Mouse (Mus musculus) lung, postnatal 4 days (tissue): ENCODE measurements at regions not wholly inside any gene's neighbourhood (a gene's known extent, or its start where the extent isn't known, plus 50 kb on each side); places are given as distances from the start of the nearest gene placed in this dataset.

Experiments
- DNase-seq, 2 experiments: peaks; one replicate each; pipeline ENCODE4 v3.0.0; 2021

GRCm38 (mm10) chr6:81733527-81733926 lies 189.9 kb upstream of the Gcfc2 start:
- no peak for DNase-seq

DNA sequence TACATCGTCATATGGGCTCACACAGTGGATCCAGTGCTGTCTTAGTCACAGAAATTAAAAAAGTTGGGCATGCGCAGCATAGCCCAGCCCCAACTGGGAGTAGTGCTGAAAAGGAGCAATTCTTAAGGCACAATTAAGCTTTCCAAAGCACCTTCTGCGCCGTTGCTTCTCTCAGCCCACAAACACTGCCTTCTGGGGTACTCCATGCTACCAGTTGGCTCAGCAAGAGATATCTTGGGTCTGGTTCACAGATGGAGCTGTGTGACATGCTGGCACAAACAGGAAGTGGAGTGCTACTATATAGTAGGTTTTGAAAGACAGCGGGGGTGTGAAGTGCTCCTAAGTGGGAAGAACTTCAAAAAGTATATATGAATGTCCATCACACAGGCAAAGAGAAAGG lies 185.0 kb upstream of the Gcfc2 start:
- no peak for DNase-seq

DNA sequence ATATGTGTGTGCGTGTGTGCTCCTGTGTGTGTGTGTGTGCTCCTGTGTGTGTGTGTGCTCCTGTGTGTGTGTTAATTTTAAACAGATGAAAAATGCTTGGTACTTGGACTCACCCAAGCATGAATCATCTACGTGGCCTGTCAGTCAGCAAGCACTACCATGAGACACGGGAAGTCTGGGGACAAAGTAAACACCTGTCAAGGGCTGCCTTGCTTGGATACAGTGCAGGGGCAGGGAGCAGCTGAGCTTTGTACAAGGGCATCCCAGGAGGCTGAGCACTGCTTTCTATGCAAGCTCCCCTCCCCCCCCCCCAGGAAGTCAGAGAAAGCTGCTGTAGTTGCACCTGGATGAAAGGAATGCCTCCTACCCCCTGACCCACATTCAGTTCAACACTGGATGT lies 173.8 kb upstream of the Gcfc2 start:
- no peak for DNase-seq

GRCm38 (mm10) chr6:81751631-81752030 lies 171.8 kb upstream of the Gcfc2 start:
- no peak for DNase-seq

GRCm38 (mm10) chr6:81756242-81756641 lies 167.2 kb upstream of the Gcfc2 start:
- no peak for DNase-seq

DNA sequence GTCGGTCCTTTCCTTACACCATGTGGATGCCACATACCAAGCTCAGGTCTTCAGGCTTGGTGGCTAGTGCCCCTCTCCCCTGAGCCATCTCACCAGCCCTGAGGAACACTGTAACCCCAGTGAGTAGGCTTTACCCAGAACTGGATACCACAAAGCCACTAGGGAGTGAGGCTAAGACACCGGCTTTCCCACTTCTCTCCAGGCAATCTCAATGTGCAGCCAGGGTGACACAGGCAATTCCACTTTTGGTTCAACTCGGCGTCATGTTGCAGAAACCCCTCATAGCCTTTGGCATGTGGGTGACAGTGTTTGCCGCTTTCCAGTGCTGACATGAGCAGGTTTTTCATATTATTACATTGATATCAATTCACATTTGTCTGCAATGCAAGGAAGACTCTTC lies 164.6 kb upstream of the Gcfc2 start:
- no peak for DNase-seq

DNA sequence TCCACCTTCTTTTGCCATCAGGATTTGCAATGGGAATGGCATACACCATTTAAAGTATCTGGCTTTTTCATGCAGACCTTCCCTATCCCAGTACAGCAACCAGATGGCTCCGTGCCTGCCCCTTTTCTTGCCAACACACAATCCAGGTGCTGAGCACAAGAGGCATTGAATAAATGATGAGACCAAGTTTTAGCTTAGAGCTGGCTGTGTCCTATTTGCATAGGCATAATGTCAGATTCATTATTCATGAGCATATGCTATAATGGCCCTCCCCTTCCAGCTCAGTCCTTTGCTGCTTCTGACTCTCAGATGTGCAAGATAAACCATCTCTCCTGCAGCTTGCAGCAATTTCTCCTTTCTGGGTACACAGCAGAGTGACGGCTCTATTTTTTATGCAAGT lies 163.3 kb upstream of the Gcfc2 start:
- DNase-seq, result no peak

DNA sequence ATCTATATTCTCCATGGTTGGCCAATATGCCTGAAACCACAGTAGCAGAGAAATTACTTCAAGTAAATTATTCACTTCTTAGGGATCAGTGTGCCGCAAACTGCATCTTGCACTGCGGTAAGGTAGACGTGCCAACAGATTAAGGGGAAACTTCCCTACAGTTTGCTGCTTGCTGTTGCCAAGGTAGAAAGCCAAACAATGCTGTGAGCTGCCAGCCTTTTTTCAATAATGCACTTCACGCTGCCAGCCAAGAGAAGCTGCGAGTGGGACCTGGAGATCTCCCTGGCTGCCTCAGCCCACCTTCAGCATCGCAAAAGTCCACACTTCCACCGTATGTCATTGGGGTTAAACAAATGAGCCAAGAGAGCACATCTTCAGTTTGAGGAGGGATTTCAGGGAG lies 157.6 kb upstream of the Gcfc2 start:
- DNase-seq, result peak; percentile 15 to 33

GRCm38 (mm10) chr6:81766800-81767199 lies 156.7 kb upstream of the Gcfc2 start:
- no peak for DNase-seq

DNA sequence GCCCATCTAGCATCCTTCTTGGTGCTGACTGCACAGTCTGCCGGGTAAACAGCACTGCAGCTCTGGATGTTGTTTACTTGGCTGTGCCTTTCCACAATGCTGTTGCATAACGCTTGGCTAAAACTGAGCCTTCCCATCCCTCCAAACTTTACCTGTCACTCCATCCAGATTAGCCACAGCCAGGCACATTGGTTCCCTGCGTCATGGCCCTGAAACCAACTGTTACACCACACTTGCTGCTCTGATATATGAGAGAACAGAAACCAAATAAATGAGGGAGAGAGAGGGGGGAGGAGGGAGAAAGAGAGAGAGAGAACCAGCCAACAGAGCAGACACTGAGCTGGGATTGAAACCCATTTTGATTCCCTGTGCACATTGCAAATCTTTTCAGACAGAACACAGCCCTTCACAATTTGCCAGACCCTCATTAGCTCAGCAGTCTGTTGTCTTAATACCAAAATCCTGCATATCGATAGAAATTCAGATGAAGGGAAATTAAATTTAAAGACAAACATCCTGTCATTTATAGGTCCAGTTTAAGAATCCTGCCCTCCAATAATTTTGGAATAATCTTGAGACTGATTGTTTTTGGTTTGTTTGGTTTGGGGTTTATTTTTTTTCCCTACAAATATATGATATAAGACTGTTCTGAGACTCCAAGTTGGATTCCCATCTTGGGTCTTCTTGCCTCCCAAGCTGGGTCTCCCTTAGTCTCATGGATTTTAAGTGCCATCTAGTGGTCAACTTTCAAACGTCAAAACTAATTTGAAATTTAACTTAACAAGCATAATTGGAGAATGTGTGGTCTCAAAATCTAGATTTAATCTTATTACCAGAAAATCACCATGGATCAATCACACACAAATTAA lies 154.6 kb upstream of the Gcfc2 start:
- DNase-seq, result no peak

- DNase-seq, result no peak
Observed at GRCm38 (mm10) chr6:81770301-81770700, 153.2 kb upstream of the Gcfc2 start.

DNA sequence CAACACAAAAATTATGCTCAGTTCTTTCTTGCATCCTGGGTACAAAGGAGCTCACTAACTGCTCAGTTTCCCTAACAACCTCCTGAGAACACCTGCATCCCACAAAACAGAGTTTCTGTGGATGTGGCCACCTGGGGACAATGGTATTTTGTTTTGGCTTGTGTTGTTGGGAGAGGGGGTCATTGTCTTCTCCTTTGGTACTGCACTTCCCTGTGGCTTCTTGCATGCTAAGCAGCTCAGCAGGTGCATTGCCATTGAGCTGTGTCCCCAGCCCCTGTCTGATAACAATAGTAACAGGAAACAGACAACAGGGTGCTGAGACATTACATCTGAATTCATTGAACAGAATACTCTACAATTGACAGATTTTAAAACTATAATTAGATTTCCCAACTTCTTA lies 151.6 kb upstream of the Gcfc2 start:
- DNase-seq, result no peak

DNA sequence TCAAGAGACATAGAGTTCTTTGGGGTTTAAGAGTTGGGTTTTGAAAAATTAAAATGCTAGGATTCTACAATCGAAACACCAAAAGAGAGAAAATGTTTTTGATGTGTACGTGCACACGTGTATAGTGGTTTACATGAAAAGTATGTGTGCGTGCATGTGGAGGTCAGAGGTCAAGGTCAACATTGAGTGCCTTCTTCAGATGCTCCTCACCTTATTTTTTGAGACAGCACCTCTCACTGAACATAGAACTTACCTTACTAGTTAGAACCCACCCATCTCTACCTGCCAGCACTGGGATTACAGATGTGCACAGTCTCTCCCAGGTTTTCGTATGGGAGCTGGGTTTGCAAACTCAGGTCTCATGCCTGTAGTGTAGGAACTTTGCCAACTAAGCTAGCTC lies 141.3 kb upstream of the Gcfc2 start:
- DNase-seq, result no peak

- DNase-seq, result no peak
Observed at GRCm38 (mm10) chr6:81782815-81783435, 140.5 kb upstream of the Gcfc2 start.

DNA sequence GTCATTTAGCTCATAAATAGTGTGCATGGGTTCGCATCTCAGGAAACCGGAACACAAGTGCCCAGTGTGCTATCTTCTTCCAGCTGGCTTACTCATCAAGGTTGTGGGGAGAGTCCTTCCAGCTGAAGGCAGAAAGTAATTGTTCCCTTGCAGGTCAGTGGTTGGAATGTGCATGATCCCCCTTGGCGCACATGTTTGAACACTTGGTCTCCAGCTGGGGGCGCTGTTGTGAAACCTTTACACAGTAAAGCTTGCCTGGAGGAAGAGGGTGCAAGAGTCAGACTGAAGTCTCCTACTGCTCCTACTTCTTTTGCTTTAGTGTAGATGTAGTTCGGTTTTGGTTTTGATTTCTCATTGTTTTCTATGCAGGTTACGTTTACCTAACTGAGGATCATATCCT lies 128.2 kb upstream of the Gcfc2 start:
- DNase-seq, result no peak

GRCm38 (mm10) chr6:81800822-81801221 lies 122.6 kb upstream of the Gcfc2 start:
- DNase-seq, result no peak

DNA sequence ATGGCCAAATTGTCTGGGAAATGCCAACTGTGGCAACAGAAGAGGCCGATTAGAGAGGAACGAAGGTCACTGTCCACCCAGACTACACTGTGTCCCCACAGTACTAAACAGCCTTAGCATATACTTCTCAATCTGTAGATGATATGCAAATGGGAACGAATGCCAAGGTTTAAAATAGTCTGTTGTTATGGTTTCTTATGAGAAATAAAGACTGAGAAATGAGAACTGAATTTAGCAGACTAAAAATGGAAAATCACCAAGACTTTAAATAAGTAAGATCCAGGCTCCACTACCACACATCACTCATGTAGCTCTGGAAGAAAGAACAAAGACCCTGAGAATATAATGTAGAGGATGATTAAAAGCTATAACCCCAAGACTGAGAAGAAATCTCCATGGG lies 121.7 kb upstream of the Gcfc2 start:
- DNase-seq, result no peak

DNA sequence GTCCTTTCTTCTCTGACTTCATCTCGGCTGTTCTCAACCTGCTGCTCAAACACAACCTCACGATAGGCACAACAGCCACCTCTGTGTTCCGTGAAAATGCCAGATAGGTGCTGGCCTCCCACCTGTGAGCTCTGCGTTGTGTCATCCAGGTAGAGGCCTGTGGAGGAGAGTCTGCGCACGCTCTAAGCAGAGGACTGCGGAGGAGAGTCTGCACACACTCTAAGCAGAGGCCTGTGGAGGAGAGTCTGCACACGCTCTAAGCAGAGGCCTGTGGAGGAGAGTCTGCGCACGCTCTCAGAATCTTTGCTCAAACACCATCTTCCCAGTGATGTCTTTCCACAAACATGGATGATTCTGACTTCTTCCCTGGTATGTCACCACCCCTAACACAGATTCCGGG lies 117.5 kb upstream of the Gcfc2 start:
- DNase-seq, result no peak

DNA sequence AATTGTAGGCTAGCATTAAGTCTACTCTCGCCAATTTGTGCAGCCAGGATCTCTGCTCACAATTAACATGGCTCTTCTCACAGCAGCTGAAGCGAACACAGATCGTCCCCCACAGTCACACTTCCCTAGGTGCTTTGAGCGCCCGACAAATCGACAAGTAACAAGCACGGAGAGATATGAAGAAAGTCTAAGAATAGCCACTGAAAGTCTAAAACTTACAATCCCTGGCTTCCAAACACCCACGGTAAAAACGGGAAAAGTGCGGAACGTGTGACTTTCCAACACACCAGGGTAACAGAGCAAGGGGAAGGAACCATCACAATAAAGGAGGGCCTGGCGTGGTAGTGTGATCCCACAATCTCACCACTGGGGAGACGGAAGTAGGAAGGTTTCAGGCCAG lies 114.8 kb upstream of the Gcfc2 start:
- DNase-seq, result no peak

- DNase-seq, result no peak
Observed at GRCm38 (mm10) chr6:81815248-81815961, 108.1 kb upstream of the Gcfc2 start.

GRCm38 (mm10) chr6:81815962-81816338 lies 107.5 kb upstream of the Gcfc2 start:
- DNase-seq, result no peak

- DNase-seq, result peak in 1 of 2 experiments; percentile 39
Observed at GRCm38 (mm10) chr6:81817050-81817827, 106.2 kb upstream of the Gcfc2 start.

DNA sequence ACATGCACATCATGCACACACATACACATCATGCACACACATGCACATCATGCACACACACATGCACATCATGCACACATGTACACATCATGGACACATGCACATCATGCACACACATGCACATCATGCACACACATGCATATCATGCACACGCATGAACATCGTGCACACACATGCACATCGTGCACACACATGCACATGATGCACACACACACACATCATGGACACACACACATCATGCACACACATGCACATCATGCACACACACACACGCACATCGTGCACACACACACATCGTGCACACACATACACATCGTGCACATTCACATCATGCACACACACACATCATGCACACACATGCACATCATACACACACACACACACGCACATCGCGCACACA lies 104.9 kb upstream of the Gcfc2 start:
- no peak for DNase-seq
